Mouse (Mus musculus) forebrain, embryonic 12.5 days (tissue): Measurements from ENCODE around the gene Degs2. TPM values are rescaled to one million over a fixed set of nuclear protein-coding genes. Genes with fewer than 3 reads are reported as not detected.

Experiments used
- ATAC-seq: fragments of 200-750 bp; cut with Nextera tagmentation; 2 replicates; pipeline ENCODE4 v1.8.0; 2017; ENCODE audit warnings: moderate TSS enrichment; ENCODE audit not compliant: low FRiP score
- H3K27ac ChIP-seq: fragments of 300-500 bp; sonication (generic); 2 replicates; pipeline ENCODE4 v1.5.1; 2016; ENCODE audit warnings: mild to moderate bottlenecking
- H3K27me3 ChIP-seq: fragments of 300-500 bp; sonication (generic); 2 replicates; pipeline ENCODE4 v1.6.1; 2016; ENCODE audit warnings: mild to moderate bottlenecking
- H3K36me3 ChIP-seq: fragments of 300-500 bp; sonication (generic); replicated peaks from 2 replicates; pipeline ENCODE4 v1.6.1; 2016; ENCODE audit warnings: mild to moderate bottlenecking
- H3K4me1 ChIP-seq: fragments of 300-500 bp; sonication (generic); 2 replicates; pipeline ENCODE4 v1.6.1; 2016
- H3K4me2 ChIP-seq: fragments of 300-500 bp; sonication (generic); 2 replicates; pipeline ENCODE4 v1.6.1; 2016; ENCODE audit warnings: mild to moderate bottlenecking, moderate library complexity
- H3K4me3 ChIP-seq: fragments of 300-500 bp; sonication (generic); replicated peaks from 2 replicates; pipeline ENCODE4 v1.5.1; 2016; ENCODE audit warnings: mild to moderate bottlenecking
- H3K9ac ChIP-seq: fragments of 300-500 bp; sonication (generic); 2 replicates; pipeline ENCODE4 v1.6.1; 2016; ENCODE audit warnings: mild to moderate bottlenecking
- H3K9me3 ChIP-seq: fragments of 300-500 bp; sonication (generic); 2 replicates; pipeline ENCODE4 v1.6.1; 2016
- WGBS: fragments of 180-500 bp; shearing (Covaris S2); methylation state at CpG from one replicate; pipeline ENCODE4 v1.1.7; 2016; 5-methylcytosine and 5-hydroxymethylcytosine counted together
- polyA plus RNA-seq: library from polyadenylated mRNA; unstranded; fragments of >200 nt; fragmentation: Nextera tagmentation; extraction: Ambion mirVana; gene quantifications from 2 replicates; pipeline ENCODE4 v1.2.1, GENCODE M21; 2016

Gene Degs2
- polyA plus RNA-seq, 1 experiment from 2014 or later = 2.4 TPM

DNA sequence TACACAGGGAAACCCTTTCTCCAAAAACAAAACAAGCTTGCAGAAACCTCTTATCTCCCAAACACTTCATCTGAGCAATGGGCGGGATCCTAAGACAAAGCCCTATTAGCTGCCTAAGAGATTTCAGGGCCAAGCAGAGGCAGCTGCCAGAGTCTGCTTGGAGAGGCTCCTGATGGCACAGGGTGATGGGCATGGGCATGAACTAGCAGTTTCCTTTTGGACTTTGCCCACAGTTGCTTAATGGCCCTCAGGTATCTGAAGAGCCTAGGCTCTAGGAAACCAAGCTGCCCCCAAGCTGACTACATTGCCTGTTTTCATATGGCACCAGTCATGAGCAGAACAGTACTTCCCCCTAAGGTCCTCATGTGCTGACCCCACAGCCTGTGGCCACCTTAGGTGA is 7.9 kb downstream of the Degs2 start:
- Histone ChIP-seq H3K9ac (no peak overlapping the region), H3K36me3 (peaks cover 4% of the 10 kb centered on the region; the same call in 1 of the 2 replicates), H3K4me3 (no peak overlapping the region), H3K9me3 (no peaks in the 10 kb centered on the region), H3K4me2 (no peak overlapping the region), H3K27me3 (no peaks in the 10 kb centered on the region), H3K27ac (no peak overlapping the region), H3K4me1 (no peaks in the 10 kb centered on the region; the same call in 1 of the 2 replicates)
- ATAC-seq = no peak
- WGBS = 90% methylated on average over 1 of the region's 1 CpGs

- ATAC-seq = no peak
- no peak overlapping the region for H3K4me3 ChIP-seq
- no peaks in the 10 kb centered on the region for H3K9me3 ChIP-seq
- H3K27ac ChIP-seq = no peak overlapping the region
- H3K9ac ChIP-seq = no peak overlapping the region
- WGBS = 64% methylated on average over 2 of the region's 2 CpGs
- H3K27me3 ChIP-seq = no peaks in the 10 kb centered on the region
- peaks cover 8% of the 10 kb centered on the region for H3K36me3 ChIP-seq
- H3K4me1 ChIP-seq = no peaks in the 10 kb centered on the region; the same call in 1 of the 2 replicates
- H3K4me2 ChIP-seq = no peak overlapping the region
Measured at GRCm38 (mm10) chr12:108693592-108693991, 8.5 kb downstream of the Degs2 start.

DNA sequence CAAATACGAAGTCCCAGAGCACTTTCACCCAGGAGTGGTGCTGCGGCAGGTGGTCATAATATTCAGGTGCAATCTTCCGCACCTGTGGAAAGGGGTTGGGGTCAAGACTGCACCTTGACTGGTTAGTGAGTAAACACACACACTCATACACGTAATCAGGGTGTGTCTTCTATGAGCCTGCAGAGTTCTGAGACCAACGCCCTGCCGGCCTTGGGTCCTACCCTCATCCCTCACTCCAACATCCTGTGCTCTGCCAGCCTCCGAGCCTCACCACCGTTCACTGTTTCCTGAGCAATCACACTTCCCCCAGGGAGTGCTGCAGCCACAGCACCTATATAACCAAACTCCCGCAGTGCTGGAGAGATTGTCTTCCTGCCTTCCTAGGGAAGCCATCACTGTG is 11.6 kb downstream of the Degs2 start:
- no peak overlapping the region for H3K9ac ChIP-seq
- no peak overlapping the region for H3K27ac ChIP-seq
- H3K4me2 ChIP-seq = no peak overlapping the region
- no peak for ATAC-seq
- H3K4me1 ChIP-seq = no peaks in the 10 kb centered on the region; the same call in 1 of the 2 replicates
- no peak overlapping the region for H3K4me3 ChIP-seq
- no peaks in the 10 kb centered on the region for H3K27me3 ChIP-seq
- peaks cover 38% of the 10 kb centered on the region for H3K36me3 ChIP-seq
- H3K9me3 ChIP-seq = no peaks in the 10 kb centered on the region
- WGBS = 86% methylated on average over 9 of the region's 9 CpGs

- Histone ChIP-seq H3K4me1 (no peaks in the 10 kb centered on the region; the same call in 1 of the 2 replicates), H3K9ac (no peak overlapping the region), H3K27me3 (no peaks in the 10 kb centered on the region), H3K9me3 (no peaks in the 10 kb centered on the region), H3K4me3 (no peak overlapping the region), H3K4me2 (no peak overlapping the region), H3K27ac (no peak overlapping the region), H3K36me3 (peaks cover 50% of the 10 kb centered on the region)
- ATAC-seq = no peak
- 92% methylated on average over 9 of the region's 9 CpGs for WGBS
Measured at GRCm38 (mm10) chr12:108689167-108689566, 12.9 kb downstream of the Degs2 start.

DNA sequence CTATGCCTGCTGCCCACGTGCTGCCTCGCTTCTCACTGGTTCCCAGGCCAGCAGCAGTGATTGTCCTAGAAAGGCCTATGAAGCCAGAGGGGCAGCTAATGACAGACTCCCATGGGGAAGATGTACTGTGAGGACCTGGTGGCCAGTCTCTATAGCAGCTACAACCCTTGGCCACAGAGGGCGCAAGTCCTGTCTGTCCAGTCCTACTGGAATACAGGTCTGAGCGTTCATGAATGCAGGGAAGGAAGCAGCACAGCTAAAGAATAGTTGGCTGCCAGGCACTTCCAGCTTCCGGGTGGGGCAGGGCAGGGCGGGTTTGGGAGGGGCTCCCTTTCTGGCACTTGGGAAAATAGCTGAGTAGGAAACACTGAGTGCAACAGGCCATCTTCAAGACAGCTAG is 15.2 kb downstream of the Degs2 start:
- WGBS = 71% methylated on average over 6 of the region's 6 CpGs
- no peaks in the 10 kb centered on the region for H3K27me3 ChIP-seq
- H3K4me1 ChIP-seq = no peaks in the 10 kb centered on the region; the same call in 1 of the 2 replicates
- no peaks in the 10 kb centered on the region for H3K9me3 ChIP-seq
- H3K27ac ChIP-seq = no peak overlapping the region
- H3K4me3 ChIP-seq = no peak overlapping the region
- H3K4me2 ChIP-seq = no peak overlapping the region
- H3K9ac ChIP-seq = no peak overlapping the region
- no peak for ATAC-seq
- H3K36me3 ChIP-seq = peaks cover 72% of the 10 kb centered on the region

- H3K9ac ChIP-seq = no peak overlapping the region
- H3K27ac ChIP-seq = no peak overlapping the region
- H3K9me3 ChIP-seq = no peaks in the 10 kb centered on the region
- WGBS = 80% methylated on average over 6 of the region's 6 CpGs
- H3K4me1 ChIP-seq = no peaks in the 10 kb centered on the region; the same call in 1 of the 2 replicates
- no peaks in the 10 kb centered on the region for H3K27me3 ChIP-seq
- ATAC-seq = no peak
- no peak overlapping the region for H3K4me2 ChIP-seq
- H3K36me3 ChIP-seq = peaks cover 77% of the 10 kb centered on the region
- no peak overlapping the region for H3K4me3 ChIP-seq
Measured at GRCm38 (mm10) chr12:108686463-108686862, 15.7 kb downstream of the Degs2 start.

- H3K36me3 ChIP-seq = peaks cover 90% of the 10 kb centered on the region
Measured at GRCm38 (mm10) chr12:108682240-108683023, 19.7 kb downstream of the Degs2 start.

DNA sequence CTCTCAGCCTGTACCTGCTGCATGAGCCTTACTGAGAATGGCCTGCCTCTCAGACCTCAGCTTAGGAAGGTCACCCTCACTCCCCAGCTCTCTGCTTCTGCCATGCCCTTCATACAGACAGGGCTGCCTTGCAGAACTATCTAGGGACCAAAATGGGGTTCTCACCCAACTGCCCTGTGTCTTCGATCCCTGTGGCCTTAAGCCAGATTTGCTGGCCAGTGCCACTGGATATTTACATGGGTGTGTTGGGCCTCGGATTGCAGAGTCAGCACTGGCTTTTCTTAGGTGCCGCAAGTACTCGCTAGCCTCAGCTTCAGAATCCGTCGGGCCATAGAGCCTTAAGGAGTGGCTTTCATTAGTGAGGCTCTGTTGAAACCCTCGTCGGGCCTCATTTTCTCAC is 21.3 kb downstream of the Degs2 start:
- Histone ChIP-seq H3K36me3 (peaks cover 90% of the 10 kb centered on the region), H3K9me3 (no peaks in the 10 kb centered on the region), H3K4me3 (no peak overlapping the region), H3K9ac (no peak overlapping the region), H3K27me3 (no peaks in the 10 kb centered on the region), H3K4me2 (no peak overlapping the region), H3K27ac (no peak overlapping the region), H3K4me1 (no peaks in the 10 kb centered on the region)
- ATAC-seq = no peak
- 87% methylated on average over 8 of the region's 8 CpGs for WGBS

More at GRCm38 (mm10) chr12:108682240-108683023, 19.7 kb downstream of the Degs2 start:
- no peak for ATAC-seq
- Histone ChIP-seq H3K27ac (no peak overlapping the region), H3K9me3 (no peaks in the 10 kb centered on the region), H3K4me2 (no peak overlapping the region), H3K4me3 (no peak overlapping the region), H3K9ac (no peak overlapping the region), H3K27me3 (no peaks in the 10 kb centered on the region), H3K4me1 (no peaks in the 10 kb centered on the region)
- 93% methylated on average over 13 of the region's 13 CpGs for WGBS

DNA sequence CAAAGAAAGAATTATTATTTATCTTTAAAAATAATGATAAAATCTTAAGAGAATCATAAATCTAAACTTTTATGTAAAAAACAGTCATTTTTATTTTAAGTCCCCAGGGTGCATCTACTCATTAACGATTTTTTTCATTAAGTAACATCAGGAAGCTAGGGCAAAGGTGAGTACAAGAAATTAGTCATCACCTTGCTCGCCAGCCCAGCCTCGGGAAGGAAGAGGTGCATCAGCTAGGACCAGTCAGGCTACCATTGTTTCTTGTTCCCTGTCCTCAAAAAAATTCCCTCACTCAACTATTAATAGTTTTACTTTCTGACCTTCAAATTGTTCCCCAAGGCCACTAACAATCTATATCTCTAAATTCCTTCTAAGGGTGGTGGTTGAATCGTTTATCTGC is 23.7 kb downstream of the Degs2 start:
- 85% methylated on average over 4 of the region's 4 CpGs for WGBS
- Histone ChIP-seq H3K4me1 (no peaks in the 10 kb centered on the region), H3K27ac (no peak overlapping the region), H3K9ac (no peak overlapping the region), H3K36me3 (peaks cover 89% of the 10 kb centered on the region), H3K27me3 (no peaks in the 10 kb centered on the region), H3K4me2 (no peak overlapping the region), H3K4me3 (no peak overlapping the region), H3K9me3 (no peaks in the 10 kb centered on the region)
- ATAC-seq = no peak

DNA sequence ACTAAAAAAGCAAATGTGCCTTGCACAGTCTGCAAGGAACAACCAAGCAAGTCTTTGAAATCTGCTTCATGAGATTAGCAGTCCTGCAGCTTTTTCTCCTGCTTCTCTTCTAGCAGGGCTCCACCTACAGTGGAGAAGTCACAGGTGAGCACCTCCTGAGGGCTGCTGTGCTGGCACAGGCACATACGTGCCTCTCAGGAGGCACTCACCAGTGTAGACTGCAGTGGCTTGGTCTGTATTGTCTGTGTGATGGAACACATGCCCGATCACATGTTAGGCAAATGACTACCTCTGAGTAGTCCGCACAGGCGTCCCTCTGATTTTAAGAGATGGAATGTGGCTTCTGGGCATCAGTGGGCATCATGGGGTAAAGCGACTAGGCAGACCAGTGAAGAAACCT is 25.0 kb downstream of the Degs2 start:
- Histone ChIP-seq H3K27ac (no peak overlapping the region), H3K4me2 (no peak overlapping the region), H3K4me3 (no peak overlapping the region), H3K27me3 (no peaks in the 10 kb centered on the region), H3K9ac (no peak overlapping the region), H3K9me3 (no peaks in the 10 kb centered on the region), H3K4me1 (no peaks in the 10 kb centered on the region), H3K36me3 (peaks cover 87% of the 10 kb centered on the region)
- ATAC-seq = no peak
- 88% methylated on average over 5 of the region's 5 CpGs for WGBS

DNA sequence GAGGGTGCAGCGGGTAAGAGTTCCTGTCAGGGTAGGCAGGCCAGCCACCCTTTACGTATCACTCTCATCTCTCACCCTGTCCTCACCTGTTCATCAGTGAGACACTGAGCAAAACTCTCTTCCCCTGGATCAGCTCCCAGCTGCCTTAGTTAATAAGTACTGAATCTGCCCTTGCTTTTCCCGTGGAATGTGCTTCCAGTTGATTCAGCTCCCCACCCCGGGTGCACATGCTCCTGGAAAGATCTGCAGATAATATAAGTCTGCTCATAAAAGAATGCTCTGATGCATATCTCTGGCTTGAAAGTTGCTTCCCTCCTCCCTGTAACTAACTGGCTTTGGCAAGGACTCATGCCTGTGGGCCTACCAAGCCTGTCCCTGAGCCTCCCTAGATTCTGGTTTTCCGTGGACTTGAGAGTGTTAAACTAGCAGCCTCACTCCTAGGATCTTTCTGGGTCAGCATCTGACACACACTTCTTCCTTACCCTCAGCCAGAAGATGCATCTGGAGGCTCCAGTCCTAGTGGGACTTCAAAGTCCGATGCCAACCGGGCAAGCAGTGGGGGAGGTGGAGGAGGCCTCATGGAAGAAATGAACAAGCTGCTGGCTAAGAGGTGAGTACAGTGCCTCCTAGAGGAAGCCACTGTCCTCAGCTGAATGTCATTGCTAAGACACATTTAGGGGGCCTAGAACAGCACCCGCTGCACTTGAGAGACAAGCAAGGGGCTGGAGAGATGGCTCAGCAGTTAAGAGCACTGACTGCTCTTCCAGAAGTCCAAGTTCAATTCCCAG is 26.3 kb downstream of the Degs2 start:
- no peaks in the 10 kb centered on the region for H3K9me3 ChIP-seq
- 88% methylated on average over 8 of the region's 8 CpGs for WGBS
- no peaks in the 10 kb centered on the region for H3K27me3 ChIP-seq
- H3K27ac ChIP-seq = no peak overlapping the region
- H3K9ac ChIP-seq = no peak overlapping the region
- no peaks in the 10 kb centered on the region for H3K4me1 ChIP-seq
- peaks cover 85% of the 10 kb centered on the region for H3K36me3 ChIP-seq
- no peak for ATAC-seq
- no peak overlapping the region for H3K4me2 ChIP-seq
- no peak overlapping the region for H3K4me3 ChIP-seq

DNA sequence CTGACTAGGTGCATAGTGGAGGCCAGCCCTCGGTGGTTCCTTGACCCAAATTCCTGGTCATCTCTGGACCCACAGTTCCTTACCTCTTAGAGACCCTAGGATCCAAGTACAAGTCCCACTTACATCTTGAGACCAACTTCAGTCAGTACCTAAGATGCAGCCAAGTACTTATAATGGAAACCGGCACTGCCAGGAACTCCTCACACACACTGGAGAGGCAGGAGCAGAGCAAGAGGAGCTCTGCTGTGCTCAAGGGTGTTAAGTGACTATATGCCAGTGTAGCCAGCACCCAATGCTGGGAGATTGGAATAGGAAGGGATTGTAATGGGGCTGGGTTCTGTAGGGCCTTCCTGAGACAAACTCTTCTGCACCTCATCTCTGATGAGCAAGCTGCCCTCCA is 27.2 kb downstream of the Degs2 start:
- no peak overlapping the region for H3K27ac ChIP-seq
- no peak overlapping the region for H3K4me2 ChIP-seq
- H3K27me3 ChIP-seq = no peaks in the 10 kb centered on the region
- peaks cover 86% of the 10 kb centered on the region for H3K36me3 ChIP-seq
- H3K4me1 ChIP-seq = no peaks in the 10 kb centered on the region
- ATAC-seq = no peak
- no peak overlapping the region for H3K9ac ChIP-seq
- no peak overlapping the region for H3K4me3 ChIP-seq
- 91% methylated on average over 2 of the region's 2 CpGs for WGBS
- H3K9me3 ChIP-seq = no peaks in the 10 kb centered on the region
